Mouse (Mus musculus) heart, embryonic 13.5 days (tissue): ENCODE measurements around the gene Pyurf. TPM values are rescaled to one million over a fixed set of nuclear protein-coding genes. Genes with fewer than 3 reads are reported as not detected.

ENCODE experiments used
- ATAC-seq: fragments of 200-750 bp; cut with Nextera tagmentation; 2 replicates; pipeline ENCODE4 v1.8.0; 2017; ENCODE audit warnings: moderate TSS enrichment; ENCODE audit not compliant: insufficient number of reproducible peaks, low FRiP score, low TSS enrichment; ENCODE audit errors: extremely low read depth
- H3K27ac ChIP-seq: fragments of 300-500 bp; sonication (generic); replicated peaks from 2 replicates; pipeline ENCODE4 v1.5.1; 2015; ENCODE audit warnings: moderate library complexity, mild to moderate bottlenecking, inconsistent platforms
- H3K27me3 ChIP-seq: fragments of 300-500 bp; sonication (generic); replicated peaks from 2 replicates; pipeline ENCODE4 v1.6.1; 2015; ENCODE audit warnings: mild to moderate bottlenecking, inconsistent platforms
- H3K36me3 ChIP-seq: fragments of 300-500 bp; sonication (generic); 2 replicates; pipeline ENCODE4 v1.6.1; 2015; ENCODE audit warnings: mild to moderate bottlenecking, inconsistent platforms
- H3K4me1 ChIP-seq: fragments of 300-500 bp; sonication (generic); 2 replicates; pipeline ENCODE4 v1.6.1; 2015; ENCODE audit warnings: inconsistent platforms
- H3K4me2 ChIP-seq: fragments of 300-500 bp; sonication (generic); 2 replicates; pipeline ENCODE4 v1.6.1; 2015; ENCODE audit warnings: inconsistent platforms, mild to moderate bottlenecking, moderate library complexity
- H3K4me3 ChIP-seq: fragments of 300-500 bp; sonication (generic); 2 replicates; pipeline ENCODE4 v1.5.1; 2015; ENCODE audit warnings: moderate library complexity, mild to moderate bottlenecking, inconsistent platforms
- H3K9ac ChIP-seq: fragments of 300-500 bp; sonication (generic); 2 replicates; pipeline ENCODE4 v1.6.1; 2015; ENCODE audit warnings: inconsistent platforms, mild to moderate bottlenecking, moderate library complexity
- H3K9me3 ChIP-seq: fragments of 300-500 bp; sonication (generic); 2 replicates; pipeline ENCODE4 v1.6.1; 2016; ENCODE audit warnings: inconsistent platforms
- WGBS: fragments of 180-500 bp; shearing (Covaris S2); methylation state at CpG from one replicate; pipeline ENCODE4 v1.1.7; 2015; ENCODE audit warnings: mixed read lengths; 5-methylcytosine and 5-hydroxymethylcytosine counted together
- polyA plus RNA-seq: library from polyadenylated mRNA; unstranded; fragments of >200 nt; fragmentation: Nextera tagmentation; extraction: Ambion mirVana; gene quantifications from 2 replicates; pipeline ENCODE4 v1.2.1, GENCODE M21; 2015

Gene Pyurf
- polyA plus RNA-seq = 25.2 and 28.0 TPM in 2 replicates

DNA sequence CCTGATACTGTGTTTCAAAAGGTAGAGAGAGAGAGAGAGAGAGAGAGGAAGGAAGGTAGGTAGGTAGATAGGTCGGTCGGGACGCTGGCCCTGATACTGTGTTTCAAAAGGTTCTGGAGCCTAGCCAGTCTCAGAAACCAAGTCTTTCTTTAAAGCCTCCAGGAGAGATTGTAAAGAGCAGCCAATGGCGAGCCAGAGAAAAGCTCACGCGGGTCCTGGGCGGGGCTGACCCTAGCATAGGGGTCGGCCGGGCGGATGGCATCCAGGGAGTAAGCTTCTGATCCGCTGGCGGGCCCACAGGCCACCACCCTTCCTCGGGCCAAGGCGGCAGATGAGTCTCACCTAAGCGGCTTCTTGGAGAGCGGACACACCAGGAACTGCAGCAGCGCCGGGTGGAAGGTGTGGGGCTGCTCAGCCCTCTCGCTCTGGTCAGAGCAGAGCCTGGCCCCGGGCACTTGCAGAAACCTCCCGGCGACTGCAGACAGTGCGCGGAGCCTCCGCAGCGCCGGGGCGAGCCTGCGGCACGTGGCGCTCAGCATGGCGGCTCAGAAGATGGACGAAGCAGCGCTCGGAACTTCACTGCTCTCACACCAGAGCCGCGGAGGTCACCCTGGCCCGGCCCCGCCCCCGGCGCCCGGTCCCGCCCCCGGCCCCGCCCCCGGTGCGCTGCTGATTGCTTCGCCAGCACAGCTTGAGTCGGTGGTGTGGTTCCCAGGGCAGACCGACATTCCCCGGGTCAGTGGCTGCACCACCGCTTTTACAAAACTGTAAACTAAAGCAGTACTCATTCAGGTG, at the start of gene Pyurf:
Pyurf (minus strand) TSS at position 612 of the 795 bp plus-strand sequence.
- Histone ChIP-seq H3K27ac (peak within 1 kb of the TSS; percentile 99), H3K9ac (peak within 1 kb of the TSS; percentile 90), H3K4me2 (peak within 1 kb of the TSS; percentile 80), H3K36me3 (peaks cover 31% of the 10 kb centered on the region), H3K4me3 (peak within 1 kb of the TSS; percentile 83), H3K4me1 (peaks cover 13% of the 10 kb centered on the region), H3K9me3 (no peaks in the 10 kb centered on the region), H3K27me3 (no peaks in the 10 kb centered on the region)
- WGBS = 1% methylated on average over 52 of the region's 52 CpGs
- peak; percentile 93 for ATAC-seq

DNA sequence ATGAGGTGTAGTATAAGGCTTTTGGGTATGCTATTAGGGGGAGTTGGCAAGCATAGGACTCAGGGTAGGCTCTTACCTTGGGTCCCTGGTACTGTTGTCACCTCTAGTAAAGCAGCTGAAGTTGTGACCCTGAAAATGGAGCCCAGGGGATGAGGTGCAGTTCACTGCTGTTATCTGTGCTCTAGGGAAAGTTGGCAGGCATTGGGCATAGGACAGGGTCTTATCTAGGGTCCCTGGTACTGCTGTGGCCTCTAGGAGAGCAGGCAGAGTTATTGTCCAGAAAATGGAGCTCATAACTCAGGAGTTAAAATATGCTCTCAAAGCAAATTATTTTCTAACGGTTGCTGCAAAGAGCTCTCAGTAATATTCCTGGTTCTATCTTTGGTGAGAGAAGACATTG, 29.5 kb upstream of the Pyurf start:
- H3K27me3 ChIP-seq = no peaks in the 10 kb centered on the region
- H3K4me1 ChIP-seq = peaks cover 6% of the 10 kb centered on the region
- H3K36me3 ChIP-seq = peaks cover 23% of the 10 kb centered on the region
- no peak overlapping the region for H3K27ac ChIP-seq
- H3K9ac ChIP-seq = no peak overlapping the region
- WGBS = 73% methylated on average over 1 of the region's 1 CpGs
- H3K9me3 ChIP-seq = no peaks in the 10 kb centered on the region
- no peak overlapping the region for H3K4me3 ChIP-seq
- H3K4me2 ChIP-seq = no peak overlapping the region
- no peak for ATAC-seq

DNA sequence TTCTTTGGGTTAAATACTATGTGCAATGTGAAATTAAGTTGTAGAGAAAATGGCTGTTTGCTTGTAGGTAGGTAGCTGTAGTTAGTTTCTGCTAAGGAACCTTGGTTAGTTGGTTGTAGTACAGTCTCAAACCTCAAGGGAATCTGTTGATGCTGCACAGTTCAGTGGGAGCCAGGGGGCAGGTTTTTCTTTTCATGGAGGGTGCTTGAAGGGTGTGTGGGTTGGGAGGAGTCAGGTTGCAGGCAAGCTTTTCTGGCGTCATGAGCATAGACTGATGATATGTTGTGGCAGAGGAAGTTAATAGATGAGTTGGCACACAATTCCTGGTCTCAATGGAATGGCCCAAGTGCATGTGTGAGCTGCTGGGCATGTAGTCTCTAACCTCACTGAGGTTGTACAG, 19.8 kb upstream of the Pyurf start:
- H3K9me3 ChIP-seq = no peaks in the 10 kb centered on the region
- H3K27me3 ChIP-seq = no peaks in the 10 kb centered on the region
- ATAC-seq = no peak
- 24% methylated on average over 1 of the region's 1 CpGs for WGBS
- no peaks in the 10 kb centered on the region for H3K4me1 ChIP-seq
- no peak overlapping the region for H3K9ac ChIP-seq
- peaks cover 16% of the 10 kb centered on the region for H3K36me3 ChIP-seq
- H3K27ac ChIP-seq = no peak overlapping the region
- no peak overlapping the region for H3K4me3 ChIP-seq
- no peak overlapping the region for H3K4me2 ChIP-seq

DNA sequence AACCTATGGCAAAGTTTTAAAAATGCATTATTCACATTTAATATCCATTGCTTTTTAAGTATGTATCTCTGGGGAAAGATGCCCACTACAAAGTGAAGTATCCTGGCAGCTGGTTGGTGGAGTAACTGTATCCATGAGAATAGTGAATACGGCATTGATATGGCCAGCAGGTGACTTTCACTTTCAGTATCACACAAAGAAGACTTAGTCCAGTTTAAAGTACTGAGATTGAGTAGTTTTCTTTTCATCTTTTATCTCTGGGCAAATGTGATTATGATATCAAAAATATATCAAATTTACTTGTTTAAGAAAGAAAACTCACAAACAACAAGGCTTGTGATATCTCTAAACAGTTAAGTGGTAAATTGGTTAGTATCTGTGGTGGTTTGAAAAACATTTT, 14.8 kb upstream of the Pyurf start:
- no peak overlapping the region for H3K4me2 ChIP-seq
- no peaks in the 10 kb centered on the region for H3K27me3 ChIP-seq
- WGBS = 95% methylated on average over 1 of the region's 1 CpGs
- H3K27ac ChIP-seq = no peak overlapping the region
- no peaks in the 10 kb centered on the region for H3K9me3 ChIP-seq
- ATAC-seq = no peak
- no peak overlapping the region for H3K4me3 ChIP-seq
- H3K9ac ChIP-seq = no peak overlapping the region
- no peaks in the 10 kb centered on the region for H3K36me3 ChIP-seq
- peaks cover 11% of the 10 kb centered on the region for H3K4me1 ChIP-seq

DNA sequence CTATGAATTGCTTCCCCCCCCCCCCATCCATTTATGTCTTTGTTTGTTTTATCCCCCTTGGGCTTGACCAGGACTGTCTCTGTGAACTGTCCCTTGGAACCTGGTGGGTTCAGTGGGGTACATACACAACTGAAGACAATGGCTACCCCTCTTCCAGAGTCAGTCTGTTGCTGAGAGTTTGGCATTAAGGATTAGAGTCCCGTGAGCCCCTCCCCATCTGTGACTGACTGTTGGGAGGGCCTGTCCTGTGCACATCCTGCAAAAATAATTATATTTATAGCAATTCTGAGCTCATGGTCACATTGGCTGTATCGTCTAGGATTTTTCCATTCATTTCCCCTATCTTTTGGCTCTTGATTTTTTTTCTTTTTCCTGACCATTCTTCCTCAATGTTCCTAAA, 11.8 kb upstream of the Pyurf start:
- Histone ChIP-seq H3K4me1 (peaks cover 13% of the 10 kb centered on the region), H3K27me3 (no peaks in the 10 kb centered on the region), H3K4me2 (peak overlapping the region; percentile 82), H3K4me3 (peak overlapping the region; percentile 87), H3K27ac (peak overlapping the region; percentile 98), H3K9me3 (no peaks in the 10 kb centered on the region), H3K9ac (peak overlapping the region; percentile 94), H3K36me3 (no peaks in the 10 kb centered on the region)
- ATAC-seq = no peak
- WGBS = 13% methylated on average over 2 of the region's 2 CpGs

DNA sequence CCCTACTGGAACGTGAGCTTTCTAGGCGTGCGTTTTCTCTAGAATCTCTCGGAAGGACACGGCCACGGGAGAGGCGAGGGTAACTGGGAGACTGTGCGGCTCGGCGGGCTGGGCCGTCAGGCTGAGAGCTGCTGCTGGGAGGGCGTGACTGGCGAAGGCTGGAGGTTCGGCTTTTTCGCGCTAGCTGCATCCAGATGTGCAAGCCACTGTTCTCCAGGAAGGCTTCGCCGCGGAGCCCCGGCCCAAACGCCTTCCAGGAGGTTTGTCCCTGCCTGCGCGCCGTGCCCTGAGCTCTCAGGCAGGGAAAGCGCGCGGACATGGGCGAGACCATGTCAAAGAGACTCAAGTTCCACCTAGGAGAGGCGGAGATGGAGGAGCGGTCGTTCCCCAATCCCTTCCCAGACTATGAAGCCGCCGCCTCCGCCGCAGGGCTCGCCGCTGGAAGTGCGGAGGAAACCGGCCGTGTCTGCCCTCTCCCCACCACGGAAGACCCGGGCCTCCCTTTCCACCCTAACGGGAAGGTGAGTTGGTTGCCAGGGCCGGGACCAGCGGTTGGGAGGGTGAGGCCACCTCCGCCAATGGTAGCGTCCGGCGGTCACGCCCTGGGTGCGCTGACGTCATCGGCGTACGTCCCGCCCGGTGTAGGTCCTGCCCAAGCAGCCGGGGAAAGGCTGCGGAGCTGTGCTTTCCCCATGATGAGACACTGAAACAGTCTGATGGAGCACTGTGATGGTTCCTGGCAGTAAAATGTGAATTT, 11.0 kb upstream of the Pyurf start:
- Histone ChIP-seq H3K27me3 (no peaks in the 10 kb centered on the region), H3K27ac (peak overlapping the region; percentile 98), H3K9ac (peak overlapping the region; percentile 94), H3K4me2 (peak overlapping the region; percentile 82), H3K36me3 (no peaks in the 10 kb centered on the region), H3K9me3 (no peaks in the 10 kb centered on the region), H3K4me1 (peaks cover 13% of the 10 kb centered on the region), H3K4me3 (peak overlapping the region; percentile 87)
- ATAC-seq = peak; percentile 99
- WGBS = under 1% methylated on average over 58 of the region's 59 CpGs

DNA sequence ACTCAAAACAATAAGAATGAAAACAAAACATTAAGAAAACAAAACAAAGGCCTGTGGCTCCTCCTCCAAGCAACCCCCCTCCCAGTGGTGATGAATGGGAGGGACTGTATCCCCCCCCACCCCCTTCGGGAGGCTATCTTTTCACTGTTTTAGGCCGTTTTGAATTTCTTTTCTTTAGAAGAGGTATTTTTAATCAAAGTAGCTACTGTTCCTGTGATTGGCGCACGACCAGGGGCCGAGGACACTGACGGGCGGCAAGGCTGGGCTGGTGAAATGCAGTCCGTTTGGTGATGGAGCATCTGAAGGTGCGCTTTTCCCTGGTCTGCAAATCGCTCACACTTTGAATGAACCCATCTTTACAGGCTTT, 10.5 kb upstream of the Pyurf start, which contains the start of gene Lancl2:
Lancl2 (plus strand) TSS at position 165 of the 367 bp plus-strand sequence.
- Histone ChIP-seq H3K4me3 (peak within 1 kb of the TSS; percentile 87), H3K4me2 (peak within 1 kb of the TSS; percentile 82), H3K4me1 (peaks cover 13% of the 10 kb centered on the region), H3K27me3 (no peaks in the 10 kb centered on the region), H3K9me3 (no peaks in the 10 kb centered on the region), H3K9ac (peak within 1 kb of the TSS; percentile 94), H3K27ac (peak within 1 kb of the TSS; percentile 98), H3K36me3 (no peaks in the 10 kb centered on the region)
- WGBS = 0% methylated on average over 10 of the region's 10 CpGs
- ATAC-seq = 0 out of 2 replicates have a peak, but pooled peaks have one; percentile 0

DNA sequence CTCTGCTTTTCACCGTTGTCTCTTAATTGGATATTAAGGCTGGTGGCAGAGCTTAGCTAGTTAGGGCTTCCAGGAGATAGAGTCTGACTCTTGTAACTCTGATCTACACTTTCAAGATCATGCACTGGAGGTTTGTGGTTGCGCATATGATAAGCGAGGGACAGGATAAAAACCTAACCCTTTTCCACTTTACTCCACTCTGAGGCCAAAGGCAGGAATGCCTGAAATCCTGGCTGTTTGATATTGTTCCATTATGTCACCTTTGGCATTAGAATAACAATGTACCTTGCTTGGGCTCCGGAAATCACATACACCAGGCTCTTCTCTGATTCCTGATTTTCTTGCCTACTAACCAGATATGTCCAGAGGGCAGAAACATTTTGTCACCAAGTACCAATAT, 9.8 kb upstream of the Pyurf start:
- WGBS = 64% methylated on average over 4 of the region's 4 CpGs
- H3K4me2 ChIP-seq = peak overlapping the region; percentile 82
- H3K4me1 ChIP-seq = peaks cover 13% of the 10 kb centered on the region
- H3K9ac ChIP-seq = 0 out of 2 replicates have a peak overlapping the region, but pooled peaks have one; percentile 25
- no peaks in the 10 kb centered on the region for H3K36me3 ChIP-seq
- no peak for ATAC-seq
- peak overlapping the region; percentile 87; the same call in 1 of the 2 replicates for H3K4me3 ChIP-seq
- no peaks in the 10 kb centered on the region for H3K27me3 ChIP-seq
- no peaks in the 10 kb centered on the region for H3K9me3 ChIP-seq
- no peak overlapping the region for H3K27ac ChIP-seq

DNA sequence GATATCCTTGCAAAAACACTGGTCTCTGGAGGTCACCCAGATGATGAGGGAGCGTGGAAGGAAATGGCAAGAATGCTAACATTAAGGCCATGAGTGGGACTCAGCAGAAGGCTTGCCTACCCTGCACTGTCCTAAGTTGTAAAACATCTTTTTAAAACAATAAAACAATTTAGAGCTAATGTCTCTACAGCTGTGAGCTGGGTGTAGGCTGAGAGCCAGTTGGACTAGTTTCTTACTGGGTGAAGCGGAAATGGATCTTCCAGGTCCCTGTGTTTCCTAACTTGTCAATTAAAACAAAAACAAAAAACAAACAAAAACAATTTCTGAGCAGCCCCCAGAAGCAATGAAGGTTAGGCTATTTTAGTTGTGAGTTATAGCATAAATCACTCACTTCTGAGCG, 1.2 kb upstream of the Pyurf start:
- 80% methylated on average over 3 of the region's 3 CpGs for WGBS
- H3K9me3 ChIP-seq = no peaks in the 10 kb centered on the region
- H3K27ac ChIP-seq = no peak overlapping the region

DNA sequence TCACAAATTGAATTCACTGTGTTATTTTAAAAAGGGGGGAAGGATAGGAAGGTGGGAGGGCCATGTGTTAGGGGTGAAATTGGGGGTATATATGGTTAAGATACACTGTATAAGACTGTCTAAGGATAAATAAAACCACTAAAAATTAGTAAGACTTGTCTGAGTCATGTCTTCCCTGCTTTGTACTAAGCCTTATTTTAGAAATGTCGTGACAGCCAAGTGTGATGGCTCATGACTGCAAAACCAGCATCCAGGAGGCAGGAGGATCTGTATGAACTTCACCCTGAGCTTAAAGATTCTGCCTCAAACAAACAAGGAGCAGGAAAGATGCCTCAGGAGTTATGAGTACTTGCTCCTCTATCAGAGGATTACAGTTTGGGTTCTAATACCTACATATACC, 7.7 kb downstream of the Pyurf start:
- ATAC-seq = no peak
- no peak overlapping the region for H3K27ac ChIP-seq
- H3K27me3 ChIP-seq = no peaks in the 10 kb centered on the region
- H3K9me3 ChIP-seq = peaks cover 5% of the 10 kb centered on the region; the same call in 1 of the 2 replicates
- no peak overlapping the region for H3K4me2 ChIP-seq
- no peaks in the 10 kb centered on the region for H3K4me1 ChIP-seq
- WGBS = 82% methylated on average over 1 of the region's 1 CpGs
- peaks cover 59% of the 10 kb centered on the region for H3K36me3 ChIP-seq
- no peak overlapping the region for H3K9ac ChIP-seq
- no peak overlapping the region for H3K4me3 ChIP-seq

More for the DNA sequence above, 1.2 kb upstream of the Pyurf start:
- Histone ChIP-seq H3K9ac (no peak overlapping the region), H3K36me3 (peaks cover 16% of the 10 kb centered on the region), H3K4me1 (peaks cover 13% of the 10 kb centered on the region), H3K4me2 (no peak overlapping the region), H3K4me3 (no peak overlapping the region), H3K27me3 (no peaks in the 10 kb centered on the region)
- ATAC-seq = no peak

DNA sequence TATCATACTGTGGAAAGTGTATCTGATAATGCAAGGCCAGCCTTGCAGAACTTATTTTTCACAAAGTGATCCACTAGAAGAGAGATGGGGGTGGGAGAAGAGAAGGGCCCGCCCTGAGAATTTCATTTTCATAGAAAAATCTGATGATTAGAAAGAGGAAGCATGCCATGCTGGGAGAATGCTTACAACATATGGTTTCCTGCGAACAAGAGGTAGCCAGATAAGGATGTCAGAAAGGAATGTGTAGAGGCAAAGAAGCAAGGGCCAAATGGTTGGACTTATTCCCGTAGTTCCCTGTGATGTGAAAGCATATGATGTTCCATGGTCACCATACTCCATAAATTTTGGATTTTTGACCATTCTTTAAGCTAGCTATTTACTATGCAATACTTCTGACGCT, 30.6 kb downstream of the Pyurf start:
- no peaks in the 10 kb centered on the region for H3K9me3 ChIP-seq
- WGBS = 43% methylated on average over 4 of the region's 4 CpGs
- ATAC-seq = no peak
- H3K4me1 ChIP-seq = peaks cover 9% of the 10 kb centered on the region
- H3K9ac ChIP-seq = no peak overlapping the region
- peaks cover 3% of the 10 kb centered on the region; the same call in 1 of the 2 replicates for H3K36me3 ChIP-seq
- no peak overlapping the region for H3K4me2 ChIP-seq
- H3K27ac ChIP-seq = no peak overlapping the region
- no peak overlapping the region for H3K4me3 ChIP-seq
- H3K27me3 ChIP-seq = no peaks in the 10 kb centered on the region
